Mouse (Mus musculus) cerebellum, adult 2 months (tissue): ENCODE measurements around the gene Gclc.

Source experiments
- CTCF ChIP-seq: fragments of 200-500 bp; IDR thresholded peaks from 2 replicates; pipeline ENCODE4 v1.5.1; 2011; ENCODE audit warnings: low read depth, mild to moderate bottlenecking, control low read depth, low read length, moderate library complexity, borderline replicate concordance; ENCODE audit not compliant: insufficient read depth
- POLR2A ChIP-seq: fragments of 200-500 bp; IDR thresholded peaks from 2 replicates; pipeline ENCODE4 v1.6.1; 2011; ENCODE audit warnings: low read length, control low read depth, borderline replicate concordance; ENCODE audit not compliant: insufficient read depth

GRCm38 (mm10) chr9:77755403-77755784 lies 1.1 kb downstream of the Gclc start:
- no peak for TF ChIP-seq CTCF
- no peak for TF ChIP-seq POLR2A
